Mouse (Mus musculus) small intestine, adult 2 months (tissue): Measurements from ENCODE around the gene Angpt4.

Experiments
- CTCF ChIP-seq: fragments of 200-500 bp; IDR thresholded peaks from 2 replicates; pipeline ENCODE4 v1.5.1; 2012; ENCODE audit warnings: low read depth, mild to moderate bottlenecking, control low read depth, inconsistent platforms, low read length, moderate library complexity, mixed read lengths; ENCODE audit not compliant: insufficient replicate concordance, insufficient read length; ENCODE audit errors: extremely low read depth
- POLR2A ChIP-seq: fragments of 200-500 bp; IDR thresholded peaks from 2 replicates; pipeline ENCODE4 v1.6.1; 2012; ENCODE audit warnings: low read depth, mild to moderate bottlenecking, control low read depth, inconsistent platforms, low read length, moderate library complexity

DNA sequence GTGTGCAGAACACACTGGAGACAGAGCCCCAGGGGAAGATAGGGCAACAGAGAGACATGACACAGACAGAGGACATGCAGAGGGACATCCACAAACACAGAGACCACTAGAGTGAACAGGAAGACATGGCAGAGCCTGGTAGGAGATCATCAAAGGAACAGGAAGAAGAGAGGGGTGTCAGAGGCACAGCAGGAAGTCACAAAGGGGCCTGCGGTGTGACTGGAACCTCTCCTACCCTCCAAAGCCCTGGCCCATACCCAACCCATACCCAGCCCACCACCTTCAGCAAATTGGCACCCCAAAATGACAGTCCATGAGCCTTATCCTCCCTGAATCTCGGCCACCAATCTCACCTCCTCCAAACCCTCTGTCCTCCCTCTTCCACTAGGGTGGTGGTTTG lies 33.1 kb downstream of the Angpt4 start:
- TF ChIP-seq CTCF (no peak), POLR2A (no peak)
